In genomic region chr1:38557615-38558014, GRCm38 (mm10) we compare ENCODE assay signal across 16 mouse cellular contexts.
DNase-seq lines count a peak whose midpoint lies in the region; ATAC-seq and TF ChIP-seq lines count a peak whose summit lies in the region.
"Had no signal": no experiment of that assay in that cellular context is flagged by ENCODE, and none has a peak within 500 bp of the region (broad histone marks: within the 10 kb centered on the region; RNA-seq: fewer than 3 reads in every experiment).

No protein-coding gene starts in this region.

- no peak for TF ChIP-seq CTCF in heart, adult 2 months (IDR thresholded peaks at IDR 0.05)

- no peak for ATAC-seq in heart, embryonic 12.5 days (ENCODE audit: insufficient number of reproducible peaks, low FRiP score)
- peak; percentile 97 for ATAC-seq in activated CD4-positive, CD25-positive, alpha-beta regulatory T cell, adult 4 months
- ATAC-seq in megakaryocyte progenitor cell, adult 5-6 weeks (replicated peaks; ENCODE audit: poor library complexity) = peak; percentile 89
- ATAC-seq in neural tube, embryonic 15.5 days (ENCODE audit: low FRiP score) = no peak
- ATAC-seq: liver, postnatal 0 days; Patski had no signal

- no peaks in the 10 kb centered on the region for H3K36me3 ChIP-seq in heart, embryonic 12.5 days
- H3K36me3 ChIP-seq in heart, adult 2 months (ENCODE audit: control insufficient read depth, insufficient read depth, low read length) = no peaks in the 10 kb centered on the region
- H3K36me3 ChIP-seq in neural tube, embryonic 15.5 days = no peaks in the 10 kb centered on the region
- H3K36me3 ChIP-seq: embryonic facial prominence, embryonic 15.5 days; kidney, embryonic 15.5 days; midbrain, embryonic 12.5 days had no signal

- peaks cover 25% of the 10 kb centered on the region for H3K4me1 ChIP-seq in heart, embryonic 12.5 days (replicated peaks)
- H3K4me1 ChIP-seq in heart, adult 2 months (ENCODE audit: control insufficient read depth, insufficient read depth, low read length) = no peaks in the 10 kb centered on the region
- peaks cover 15% of the 10 kb centered on the region for H3K4me1 ChIP-seq in neural tube, embryonic 15.5 days

- intact Hi-C loops in heart, adult 2 months (cut with DNase I) = no loop called here

- 0 out of 2 replicates have a peak overlapping the region, but pooled peaks have one; percentile 2 for H3K4me3 ChIP-seq in heart, embryonic 12.5 days
- H3K4me3 ChIP-seq in heart, adult 2 months = no peak overlapping the region
- H3K4me3 ChIP-seq in neural tube, embryonic 15.5 days (replicated peaks) = no peak overlapping the region
- H3K4me3 ChIP-seq: embryonic facial prominence, embryonic 15.5 days; kidney, embryonic 15.5 days; midbrain, embryonic 12.5 days; myocyte had no signal

- peak overlapping the region; percentile 51 for H3K4me2 ChIP-seq in heart, embryonic 12.5 days
- no peak overlapping the region for H3K4me2 ChIP-seq in neural tube, embryonic 15.5 days
- H3K4me2 ChIP-seq: embryonic facial prominence, embryonic 15.5 days; kidney, embryonic 15.5 days; midbrain, embryonic 12.5 days had no signal

- no peak for TF ChIP-seq POLR2A in heart, adult 2 months (IDR thresholded peaks at IDR 0.05; ENCODE audit: insufficient read depth, low read depth, low read length)

- H3K79me2 ChIP-seq in heart, adult 2 months (replicated peaks; ENCODE audit: control insufficient read depth, insufficient read depth, low read length) = no peaks in the 10 kb centered on the region

- no peak overlapping the region for H3K9ac ChIP-seq in heart, embryonic 12.5 days
- no peak overlapping the region for H3K9ac ChIP-seq in heart, adult 2 months (ENCODE audit: low read depth, low read length)
- H3K9ac ChIP-seq in neural tube, embryonic 15.5 days (replicated peaks) = no peak overlapping the region
- H3K9ac ChIP-seq: embryonic facial prominence, embryonic 15.5 days; kidney, embryonic 15.5 days; liver, postnatal 0 days; midbrain, embryonic 12.5 days had no signal

- H3K27ac ChIP-seq in heart, embryonic 12.5 days (ENCODE audit: poor library complexity, severe bottlenecking) = no peak overlapping the region; the same call in 1 of the 2 replicates
- H3K27ac ChIP-seq in heart, adult 2 months = no peak overlapping the region
- no peak overlapping the region for H3K27ac ChIP-seq in neural tube, embryonic 15.5 days (replicated peaks)
- H3K27ac ChIP-seq: embryonic facial prominence, embryonic 15.5 days; kidney, embryonic 15.5 days; midbrain, embryonic 12.5 days had no signal

- DNase-seq in heart, adult 2 months = no peak
- peak; percentile 26 to 29 for DNase-seq in B cell, adult 2 months
- DNase-seq in cerebellum, adult 11-12 months = no peak
- DNase-seq in retina, postnatal 1 day = no peak
- DNase-seq: cerebellum, adult 11 months; gastrocnemius, postnatal 36 days; liver, postnatal 0 days had no signal

- no peaks in the 10 kb centered on the region for H3K9me3 ChIP-seq in heart, embryonic 12.5 days (replicated peaks)
- H3K9me3 ChIP-seq in neural tube, embryonic 15.5 days (replicated peaks) = no peaks in the 10 kb centered on the region
- H3K9me3 ChIP-seq: embryonic facial prominence, embryonic 15.5 days; kidney, embryonic 15.5 days; midbrain, embryonic 12.5 days had no signal

- TF ChIP-seq EP300 in heart, adult 2 months (IDR thresholded peaks at IDR 0.05; ENCODE audit: insufficient read depth, low read depth, low read length) = no peak

- 49% methylated on average over 8 of the region's 8 CpGs for WGBS in heart, embryonic 12.5 days
- WGBS in heart, adult 2 months = 59% methylated on average over 8 of the region's 8 CpGs
- WGBS in neural tube, embryonic 15.5 days = 94% methylated on average over 8 of the region's 8 CpGs

- no peaks in the 10 kb centered on the region for H3K27me3 ChIP-seq in heart, embryonic 12.5 days (replicated peaks)
- no peaks in the 10 kb centered on the region for H3K27me3 ChIP-seq in heart, adult 2 months (ENCODE audit: control insufficient read depth, insufficient read depth, low read length)
- H3K27me3 ChIP-seq in neural tube, embryonic 15.5 days (replicated peaks) = no peaks in the 10 kb centered on the region
- H3K27me3 ChIP-seq: embryonic facial prominence, embryonic 15.5 days; kidney, embryonic 15.5 days; midbrain, embryonic 12.5 days; Patski had no signal

Comparison
In these comparisons a context has a peak if more than half of its experiments do, and no peak if none do; other contexts are left out.
1. ATAC-seq: peak in activated CD4-positive, CD25-positive, alpha-beta regulatory T cell, adult 4 months (single experiment) and megakaryocyte progenitor cell, adult 5-6 weeks (single experiment); none in heart, embryonic 12.5 days (single experiment) and neural tube, embryonic 15.5 days (single experiment).
2. DNase-seq: peak in B cell, adult 2 months (2 of 2); none in heart, adult 2 months (0 of 2), cerebellum, adult 11-12 months (single experiment) and retina, postnatal 1 day (single experiment).